Mouse (Mus musculus) intestine, embryonic 16.5 days (tissue): ENCODE measurements around the gene Tmub2. TPM values are rescaled to one million over a fixed set of nuclear protein-coding genes. Genes with fewer than 3 reads are reported as not detected.
"Not testable (repeated sequence)": the region's sequence is repeated elsewhere in the genome, so short reads cannot be mapped to it uniquely, and the experiment has no call there.

Source experiments
- ATAC-seq: fragments of 200-750 bp; cut with Nextera tagmentation; 2 replicates; pipeline ENCODE4 v1.8.0; 2017; ENCODE audit warnings: moderate TSS enrichment, moderate library complexity
- H3K27ac ChIP-seq: fragments of 300-500 bp; sonication (generic); 2 replicates; pipeline ENCODE4 v1.5.1; 2014; ENCODE audit warnings: mild to moderate bottlenecking, low read length
- H3K27me3 ChIP-seq: fragments of 300-500 bp; sonication (generic); replicated peaks from 2 replicates; pipeline ENCODE4 v1.6.1; 2014; ENCODE audit warnings: low read length, control low read depth, mixed read lengths; ENCODE audit not compliant: control insufficient read depth, insufficient read depth
- H3K36me3 ChIP-seq: fragments of 300-500 bp; sonication (generic); 2 replicates; pipeline ENCODE4 v1.6.1; 2014; ENCODE audit warnings: low read length, control low read depth; ENCODE audit not compliant: control insufficient read depth, insufficient read depth
- H3K4me1 ChIP-seq: fragments of 300-500 bp; sonication (generic); 2 replicates; pipeline ENCODE4 v1.6.1; 2014; ENCODE audit warnings: low read length, control low read depth, mixed read lengths; ENCODE audit not compliant: control insufficient read depth, insufficient read depth
- H3K4me2 ChIP-seq: fragments of 300-500 bp; sonication (generic); 2 replicates; pipeline ENCODE4 v1.6.1; 2014; ENCODE audit warnings: low read depth, low read length, control low read depth
- H3K4me3 ChIP-seq: fragments of 300-500 bp; sonication (generic); 2 replicates; pipeline ENCODE4 v1.5.1; 2014; ENCODE audit warnings: mild to moderate bottlenecking, low read length
- H3K9ac ChIP-seq: fragments of 300-500 bp; sonication (generic); 2 replicates; pipeline ENCODE4 v1.6.1; 2014; ENCODE audit warnings: low read depth, low read length
- H3K9me3 ChIP-seq: fragments of 300-500 bp; sonication (generic); 2 replicates; pipeline ENCODE4 v1.6.1; 2016; ENCODE audit warnings: low read length, control low read depth; ENCODE audit not compliant: control insufficient read depth
- WGBS: fragments of 180-500 bp; shearing (Covaris S2); extraction: QIAGEN DNeasy Blood & Tissue Kit; methylation state at CpG from one replicate; pipeline ENCODE4 v1.1.7; 2014; 5-methylcytosine and 5-hydroxymethylcytosine counted together
- polyA plus RNA-seq: library from polyadenylated mRNA; unstranded; fragments of >200 nt; fragmentation: Nextera tagmentation; extraction: Ambion mirVana; gene quantifications from 2 replicates; pipeline ENCODE4 v1.2.1, GENCODE M21; 2015

The Tmub2 gene
- polyA plus RNA-seq, 1 experiment from 2014 or later, result 54.3 TPM

DNA sequence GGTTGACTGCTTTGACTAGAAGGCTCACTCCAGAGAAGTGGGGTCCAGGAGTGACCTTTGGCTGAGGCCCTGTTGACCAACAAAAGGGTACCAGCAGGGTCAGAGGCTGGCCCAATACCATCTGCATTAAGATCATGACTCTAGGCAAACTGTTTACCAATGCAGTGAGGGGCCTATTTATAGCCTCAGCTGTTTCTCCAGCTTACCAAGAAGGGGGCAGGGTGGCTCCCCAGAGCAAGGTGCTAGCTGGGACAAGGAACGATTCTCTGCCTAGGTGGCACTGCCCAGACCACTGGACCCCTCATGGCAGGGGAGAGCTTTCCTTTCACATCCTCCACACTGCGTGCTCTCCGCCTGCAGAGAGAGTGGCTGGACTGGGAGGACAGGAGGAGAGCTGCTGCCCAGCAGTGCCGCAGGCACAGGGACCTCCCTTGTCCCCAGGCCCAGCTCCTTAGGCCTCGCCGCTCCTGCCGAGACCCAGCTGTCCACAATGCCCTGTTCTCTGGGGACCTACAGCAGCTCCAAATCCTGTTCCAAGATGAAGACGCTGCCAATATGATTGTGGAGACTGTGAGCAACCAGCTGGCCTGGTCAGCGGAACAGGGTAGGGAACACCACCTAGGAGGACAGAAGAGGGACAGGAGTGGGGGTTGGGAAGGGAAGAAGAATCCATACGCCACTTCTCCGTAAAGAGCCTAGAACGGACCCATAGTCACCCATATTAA lies 16.0 kb upstream of the Tmub2 start, which contains the start of gene Asb16:
TSS of gene Asb16 (plus strand) at position 224 of the 725 bp plus-strand sequence.
- 0 out of 2 replicates have a peak, but pooled peaks cover 4% of the 10 kb centered on the region for H3K36me3 ChIP-seq
- no peak within 1 kb of the TSS for H3K4me3 ChIP-seq
- peak within 1 kb of the TSS; percentile 19; the same call in 1 of the 2 replicates for H3K9ac ChIP-seq
- no peak within 1 kb of the TSS for H3K4me2 ChIP-seq
- H3K27ac ChIP-seq, result no peak within 1 kb of the TSS
- 89% methylated on average over 12 of the region's 12 CpGs for WGBS
- no peak for ATAC-seq
- H3K27me3 ChIP-seq, result no peaks in the 10 kb centered on the region
- no peaks in the 10 kb centered on the region for H3K9me3 ChIP-seq
- peaks cover 5% of the 10 kb centered on the region for H3K4me1 ChIP-seq

DNA sequence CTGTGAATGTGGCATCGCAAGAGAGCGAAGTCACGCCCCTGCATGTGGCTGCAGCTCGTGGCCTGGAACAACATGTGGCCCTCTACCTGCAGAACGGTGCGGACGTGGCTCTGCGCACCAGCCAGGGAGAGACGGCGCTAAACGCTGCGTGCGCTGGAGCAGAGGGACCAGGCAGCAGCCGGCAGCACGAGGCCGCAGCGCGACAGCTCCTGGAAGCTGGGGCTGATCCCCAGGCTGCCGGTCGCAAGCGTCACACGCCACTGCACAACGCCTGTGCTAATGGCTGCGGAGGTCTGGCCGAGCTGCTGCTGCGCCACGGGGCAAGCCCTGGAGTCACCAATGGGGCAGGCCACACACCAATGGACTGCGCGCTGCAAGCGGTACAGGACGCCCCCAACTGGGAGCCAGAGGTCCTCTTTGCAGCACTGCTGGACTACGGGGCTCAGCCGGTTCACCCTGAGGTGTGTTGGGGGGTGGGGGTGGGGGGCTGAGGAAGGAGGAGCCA lies 8.3 kb upstream of the Tmub2 start:
- peak overlapping the region; percentile 42 for H3K4me3 ChIP-seq
- no peaks in the 10 kb centered on the region for H3K9me3 ChIP-seq
- H3K27ac ChIP-seq, result no peak overlapping the region
- peak overlapping the region; percentile 90 for H3K4me2 ChIP-seq
- no peaks in the 10 kb centered on the region for H3K27me3 ChIP-seq
- H3K36me3 ChIP-seq, result no peaks in the 10 kb centered on the region
- peaks cover 10% of the 10 kb centered on the region for H3K4me1 ChIP-seq
- 2% methylated on average over 33 of the region's 33 CpGs for WGBS
- peak; percentile 82 for ATAC-seq
- peak overlapping the region; percentile 69 for H3K9ac ChIP-seq

GRCm38 (mm10) chr11:102277754-102278153 lies 7.0 kb upstream of the Tmub2 start:
- Histone ChIP-seq H3K9me3 (no peaks in the 10 kb centered on the region), H3K27ac (no peak overlapping the region), H3K27me3 (no peaks in the 10 kb centered on the region), H3K9ac (no peak overlapping the region), H3K4me3 (no peak overlapping the region), H3K4me2 (no peak overlapping the region), H3K36me3 (no peaks in the 10 kb centered on the region), H3K4me1 (peaks cover 10% of the 10 kb centered on the region)
- no peak for ATAC-seq
- WGBS, result 70% methylated on average over 10 of the region's 12 CpGs

DNA sequence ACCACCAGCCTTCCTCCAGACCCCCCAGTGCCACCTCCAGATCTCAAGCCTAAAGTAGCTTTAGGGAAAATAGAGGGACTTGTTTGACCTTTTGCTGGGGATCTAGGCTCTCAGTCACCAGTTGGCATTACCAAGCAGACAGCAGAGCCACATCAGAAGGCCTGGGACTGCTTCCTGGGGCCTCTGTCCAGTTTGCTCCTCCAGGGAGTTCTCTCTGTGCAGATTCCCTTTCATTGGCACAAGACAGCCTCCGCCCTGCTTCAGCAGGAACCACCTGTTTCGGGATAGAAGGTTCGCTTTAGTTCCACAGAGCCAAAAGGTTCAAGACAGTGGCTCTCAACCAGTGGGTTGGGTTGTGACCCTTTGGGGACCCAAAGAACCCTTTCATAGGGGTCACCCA lies 5.1 kb upstream of the Tmub2 start:
- WGBS, result 86% methylated on average over 3 of the region's 3 CpGs
- no peak overlapping the region for H3K4me3 ChIP-seq
- no peak overlapping the region for H3K27ac ChIP-seq
- H3K27me3 ChIP-seq, result no peaks in the 10 kb centered on the region
- ATAC-seq, result no peak
- no peaks in the 10 kb centered on the region for H3K9me3 ChIP-seq
- no peak overlapping the region for H3K4me2 ChIP-seq
- peaks cover 10% of the 10 kb centered on the region for H3K4me1 ChIP-seq
- no peak overlapping the region for H3K9ac ChIP-seq
- H3K36me3 ChIP-seq, result no peaks in the 10 kb centered on the region

DNA sequence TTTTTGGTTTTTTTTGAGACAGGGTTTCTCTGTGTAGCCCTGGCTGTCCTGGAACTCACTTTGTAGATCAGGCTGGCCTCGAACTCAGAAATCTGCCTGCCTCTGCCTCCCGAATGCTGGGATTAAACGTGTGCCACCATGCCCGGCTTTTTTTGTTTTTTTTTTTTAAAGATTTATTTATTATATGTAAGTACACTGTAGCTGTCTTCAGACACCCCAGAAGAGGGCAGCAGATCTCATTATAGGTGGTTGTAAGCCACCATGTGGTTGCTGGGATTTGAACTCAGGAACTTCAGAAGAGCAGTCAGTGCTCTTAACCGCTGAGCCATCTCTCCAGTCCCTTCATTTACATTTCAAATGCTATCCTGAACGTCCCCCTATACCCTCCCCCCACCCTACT lies 4.5 kb upstream of the Tmub2 start:
- not testable (repeated sequence) for ATAC-seq, H3K4me2 ChIP-seq
- WGBS, result 66% methylated on average over 6 of the region's 6 CpGs

DNA sequence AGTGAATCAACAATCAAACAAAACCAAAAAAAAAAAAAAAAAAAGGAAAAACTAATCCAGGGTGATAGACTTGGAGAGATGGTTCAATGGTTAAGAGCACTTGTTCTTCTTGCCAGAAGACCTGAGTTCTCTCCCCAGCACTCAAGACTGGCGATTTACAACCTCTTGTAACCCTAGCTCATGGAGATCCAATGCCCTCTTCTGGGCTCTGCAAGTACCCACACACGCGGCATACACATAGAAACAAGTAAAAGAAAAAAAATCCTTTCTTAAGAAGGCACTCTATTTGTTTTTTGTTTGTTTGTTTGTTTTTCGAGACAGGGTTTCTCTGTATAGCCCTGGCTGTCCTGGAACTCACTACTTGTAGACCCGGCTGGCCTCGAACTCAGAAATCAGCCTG lies 809 bp upstream of the Tmub2 start:
- H3K27me3 ChIP-seq, result no peaks in the 10 kb centered on the region
- H3K36me3 ChIP-seq, result peaks cover 12% of the 10 kb centered on the region
- H3K9ac ChIP-seq, result no peak overlapping the region
- peaks cover 12% of the 10 kb centered on the region for H3K4me1 ChIP-seq
- no peaks in the 10 kb centered on the region for H3K9me3 ChIP-seq
- peak overlapping the region; percentile 45; the same call in 1 of the 2 replicates for H3K4me2 ChIP-seq
- 89% methylated on average over 6 of the region's 6 CpGs for WGBS
- no peak overlapping the region for H3K27ac ChIP-seq
- peak overlapping the region; percentile 65 for H3K4me3 ChIP-seq
- 0 out of 2 replicates have a peak, but pooled peaks have one; percentile 15 for ATAC-seq

More for the DNA sequence above, 4.5 kb upstream of the Tmub2 start:
- H3K27me3 ChIP-seq, H3K4me3 ChIP-seq, H3K4me1 ChIP-seq, H3K9me3 ChIP-seq, H3K9ac ChIP-seq, H3K27ac ChIP-seq, H3K36me3 ChIP-seq: not testable (repeated sequence)

GRCm38 (mm10) chr11:102285095-102285834 lies 534 bp downstream of the Tmub2 start:
- H3K36me3 ChIP-seq, result peaks cover 13% of the 10 kb centered on the region
- 2% methylated on average over 31 of the region's 31 CpGs for WGBS

GRCm38 (mm10) chr11:102287485-102287884 lies 2.8 kb downstream of the Tmub2 start:
- H3K4me2 ChIP-seq, result no peak overlapping the region
- H3K27me3 ChIP-seq, result no peaks in the 10 kb centered on the region
- peaks cover 13% of the 10 kb centered on the region for H3K4me1 ChIP-seq
- H3K9me3 ChIP-seq, result no peaks in the 10 kb centered on the region
- H3K4me3 ChIP-seq, result no peak overlapping the region
- H3K36me3 ChIP-seq, result peaks cover 20% of the 10 kb centered on the region
- no peak for ATAC-seq
- H3K9ac ChIP-seq, result 0 out of 2 replicates have a peak overlapping the region, but pooled peaks have one; percentile 14
- no peak overlapping the region for H3K27ac ChIP-seq
- 85% methylated on average over 8 of the region's 8 CpGs for WGBS

More at GRCm38 (mm10) chr11:102285095-102285834, 534 bp downstream of the Tmub2 start:
- peak; percentile 65 for ATAC-seq
- Histone ChIP-seq H3K4me3 (peak overlapping the region; percentile 65), H3K9me3 (no peaks in the 10 kb centered on the region), H3K27me3 (no peaks in the 10 kb centered on the region), H3K9ac (peak overlapping the region; percentile 90), H3K4me2 (peak overlapping the region; percentile 56), H3K4me1 (peaks cover 13% of the 10 kb centered on the region), H3K27ac (peak overlapping the region; percentile 85)
